Mouse (Mus musculus) limb, embryonic 14.5 days (tissue): ENCODE measurements at regions not wholly inside any gene's neighbourhood (a gene's known extent, or its start where the extent isn't known, plus 50 kb on each side); places are given as distances from the start of the nearest gene placed in this dataset.

ENCODE experiments used
- ATAC-seq: fragments of 200-750 bp; cut with Nextera tagmentation; 2 replicates; pipeline ENCODE4 v1.8.0; 2017; ENCODE audit warnings: low read depth, moderate number of reproducible peaks, moderate TSS enrichment; ENCODE audit not compliant: low FRiP score
- DNase-seq: peaks from one replicate; pipeline ENCODE4 v3.0.0-alpha.2; 2015; ENCODE audit warnings: low spot score
- H3K27ac ChIP-seq: fragments of 300-500 bp; sonication (generic); replicated peaks from 2 replicates; pipeline ENCODE4 v1.5.1; 2014; ENCODE audit warnings: low read depth, mild to moderate bottlenecking, low read length, moderate library complexity, mixed read lengths
- H3K27me3 ChIP-seq: fragments of 300-500 bp; sonication (generic); 2 replicates; pipeline ENCODE4 v1.6.1; 2014; ENCODE audit warnings: low read length, mixed read lengths; ENCODE audit not compliant: control insufficient read depth, insufficient read depth
- H3K36me3 ChIP-seq: fragments of 300-500 bp; sonication (generic); 2 replicates; pipeline ENCODE4 v1.6.1; 2014; ENCODE audit warnings: mild to moderate bottlenecking, low read length, moderate library complexity, mixed read lengths; ENCODE audit not compliant: control insufficient read depth, insufficient read depth
- H3K4me1 ChIP-seq: fragments of 300-500 bp; sonication (generic); 2 replicates; pipeline ENCODE4 v1.6.1; 2014; ENCODE audit warnings: antibody characterized with exemption, low read length, mixed read lengths; ENCODE audit not compliant: control insufficient read depth, insufficient read depth
- H3K4me2 ChIP-seq: fragments of 300-500 bp; sonication (generic); replicated peaks from 2 replicates; pipeline ENCODE4 v1.6.1; 2014; ENCODE audit warnings: low read depth, mild to moderate bottlenecking, low read length, moderate library complexity; ENCODE audit not compliant: severe bottlenecking
- H3K4me3 ChIP-seq: fragments of 300-500 bp; sonication (generic); replicated peaks from 2 replicates; pipeline ENCODE4 v1.5.1; 2014; ENCODE audit warnings: low read length
- H3K9ac ChIP-seq: fragments of 300-500 bp; sonication (generic); 2 replicates; pipeline ENCODE4 v1.6.1; 2014; ENCODE audit warnings: mild to moderate bottlenecking, low read depth, low read length, moderate library complexity; ENCODE audit not compliant: severe bottlenecking
- H3K9me3 ChIP-seq: fragments of 300-500 bp; sonication (generic); 2 replicates; pipeline ENCODE4 v1.6.1; 2016; ENCODE audit warnings: low read length; ENCODE audit not compliant: control insufficient read depth
- POLR2A ChIP-seq: fragments of 200-500 bp; IDR thresholded peaks from 2 replicates; pipeline ENCODE4 v1.8.0; 2012; ENCODE audit warnings: inconsistent platforms, mild to moderate bottlenecking, moderate library complexity, borderline replicate concordance; ENCODE audit not compliant: insufficient read depth, insufficient read length; ENCODE audit errors: extremely low read depth
- WGBS: fragments of 180-500 bp; shearing (Covaris S2); extraction: QIAGEN DNeasy Blood & Tissue Kit; methylation state at CpG from one replicate; pipeline ENCODE4 v1.1.7; 2014; 5-methylcytosine and 5-hydroxymethylcytosine counted together

DNA sequence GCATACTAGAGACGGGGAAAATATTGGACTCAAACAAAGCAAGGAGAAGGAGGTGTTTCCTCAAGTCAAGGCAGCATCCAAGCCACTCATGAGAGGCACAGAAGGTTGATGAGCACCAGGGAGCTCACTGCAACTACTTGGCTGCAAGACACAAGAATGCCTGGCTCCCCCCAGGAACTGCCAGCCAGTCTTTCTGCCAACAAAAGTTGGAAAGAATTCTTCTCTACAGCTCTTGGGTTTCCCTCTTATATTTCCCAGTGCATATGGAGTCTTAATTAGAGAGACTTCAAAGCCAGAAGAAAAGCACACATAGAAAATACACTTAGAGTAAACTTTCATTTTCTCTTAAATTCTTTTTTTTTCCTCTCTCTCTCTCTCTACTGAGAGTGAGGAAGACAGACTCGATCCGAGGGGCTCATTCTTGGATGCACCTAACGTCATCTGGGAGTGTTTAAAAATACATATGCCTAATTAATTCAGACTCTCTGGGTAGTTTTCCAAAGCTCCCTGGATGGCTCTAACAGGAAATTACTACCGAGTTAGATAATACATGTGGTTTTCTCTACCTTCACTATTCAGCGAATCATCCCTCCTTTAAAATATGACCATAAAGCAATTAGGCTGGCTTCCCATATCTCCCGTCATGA is 222.7 kb downstream of the Fam84b start:
- DNase-seq (peak; percentile 16), ATAC-seq (no peak)
- Histone ChIP-seq H3K4me3 (no peak overlapping the region), H3K9ac (no peak overlapping the region), H3K27me3 (no peaks in the 10 kb centered on the region), H3K4me2 (no peak overlapping the region), H3K9me3 (no peaks in the 10 kb centered on the region), H3K4me1 (no peaks in the 10 kb centered on the region), H3K36me3 (no peaks in the 10 kb centered on the region), H3K27ac (no peak overlapping the region)
- 42% methylated on average over 7 of the region's 7 CpGs for WGBS
- TF ChIP-seq POLR2A = no peak

DNA sequence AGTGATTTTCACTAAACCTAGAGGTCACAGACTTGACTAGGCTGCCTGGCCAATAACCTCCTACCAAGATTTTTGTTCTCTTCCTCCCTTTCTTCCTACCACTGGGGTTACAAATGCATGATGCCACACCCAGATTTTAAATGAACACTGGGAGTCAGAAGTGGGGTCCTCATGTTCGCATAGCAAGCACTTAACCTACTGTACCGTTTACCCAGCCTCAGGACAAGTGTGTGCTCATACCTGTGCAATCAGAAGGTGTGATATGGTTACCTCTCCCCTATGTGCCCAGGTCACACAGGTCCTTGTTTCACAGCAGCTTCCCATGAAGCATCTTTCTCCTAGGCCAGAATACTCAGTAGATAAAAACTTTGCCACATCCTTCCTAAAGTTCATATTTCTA is 234.8 kb downstream of the Fam84b start:
- 76% methylated on average over 2 of the region's 2 CpGs for WGBS
- no peaks in the 10 kb centered on the region for H3K36me3 ChIP-seq

GRCm38 (mm10) chr15:60617371-60617770 is 236.2 kb downstream of the Fam84b start:
- no peaks in the 10 kb centered on the region for H3K36me3 ChIP-seq
- H3K27ac ChIP-seq = no peak overlapping the region
- DNase-seq (no peak), ATAC-seq (no peak)
- H3K4me1 ChIP-seq = no peaks in the 10 kb centered on the region
- TF ChIP-seq POLR2A = no peak
- no peak overlapping the region for H3K4me2 ChIP-seq
- H3K9ac ChIP-seq = no peak overlapping the region
- H3K9me3 ChIP-seq = no peaks in the 10 kb centered on the region
- no peak overlapping the region for H3K4me3 ChIP-seq
- H3K27me3 ChIP-seq = no peaks in the 10 kb centered on the region
- 54% methylated on average over 2 of the region's 2 CpGs for WGBS

More for the DNA sequence above, 234.8 kb downstream of the Fam84b start:
- no peaks in the 10 kb centered on the region for H3K4me1 ChIP-seq
- H3K27ac ChIP-seq = no peak overlapping the region
- ATAC-seq (no peak), DNase-seq (no peak)
- no peaks in the 10 kb centered on the region for H3K9me3 ChIP-seq
- no peak overlapping the region for H3K4me3 ChIP-seq
- no peak overlapping the region for H3K9ac ChIP-seq
- no peak overlapping the region for H3K4me2 ChIP-seq
- TF ChIP-seq POLR2A = no peak
- no peaks in the 10 kb centered on the region for H3K27me3 ChIP-seq

GRCm38 (mm10) chr15:60601885-60602284 is 251.7 kb downstream of the Fam84b start:
- Histone ChIP-seq H3K4me1 (no peaks in the 10 kb centered on the region), H3K4me3 (no peak overlapping the region), H3K36me3 (no peaks in the 10 kb centered on the region), H3K9me3 (no peaks in the 10 kb centered on the region), H3K4me2 (no peak overlapping the region), H3K27ac (no peak overlapping the region), H3K9ac (no peak overlapping the region), H3K27me3 (no peaks in the 10 kb centered on the region)
- no peak for TF ChIP-seq POLR2A
- DNase-seq (no peak), ATAC-seq (no peak)

GRCm38 (mm10) chr15:60577084-60577483 is 276.5 kb downstream of the Fam84b start:
- Histone ChIP-seq H3K9me3 (no peaks in the 10 kb centered on the region), H3K4me1 (no peaks in the 10 kb centered on the region), H3K27ac (no peak overlapping the region), H3K27me3 (no peaks in the 10 kb centered on the region), H3K4me2 (no peak overlapping the region), H3K4me3 (no peak overlapping the region), H3K9ac (no peak overlapping the region), H3K36me3 (no peaks in the 10 kb centered on the region)
- no peak for TF ChIP-seq POLR2A
- DNase-seq (no peak), ATAC-seq (no peak)
- WGBS = 81% methylated on average over 5 of the region's 5 CpGs

- ATAC-seq = no peak
- Histone ChIP-seq H3K4me3 (no peak overlapping the region), H3K9me3 (no peaks in the 10 kb centered on the region), H3K27me3 (no peaks in the 10 kb centered on the region), H3K27ac (no peak overlapping the region), H3K9ac (no peak overlapping the region), H3K4me2 (no peak overlapping the region), H3K4me1 (no peaks in the 10 kb centered on the region), H3K36me3 (no peaks in the 10 kb centered on the region)
- WGBS = 91% methylated on average over 3 of the region's 3 CpGs
- DNase-seq = no peak
- no peak for TF ChIP-seq POLR2A
Observed at GRCm38 (mm10) chr15:60566267-60566666, 287.3 kb downstream of the Fam84b start.
